Mouse (Mus musculus): ENCODE results near the gene Zmym5. TPM values are rescaled to one million over a fixed set of nuclear protein-coding genes. Genes with fewer than 3 reads are reported as not detected.

The Zmym5 gene
- polyA plus RNA-seq (2014; fragmentation: Illumina TruSeq; extraction: RNeasy Lipid Tissue Mini Kit (QIAGEN cat#74804); ENCODE audit: low read depth, low replicate concordance), result 90.4 TPM

GRCm38 (mm10) chr14:56811701-56812339 is at the start of gene Zmym5:
Gene Zmym5, minus strand, starts transcription at chr14:56811716.

GRCm38 (mm10) chr14:56778200-56778932 is 33.1 kb downstream of the Zmym5 start, which contains the start of gene Pspc1:
Gene Pspc1, minus strand, starts transcription at chr14:56778316.

Other genes with a start within 250 kb of the Zmym5 start
- gene Cenpj, start 236.3 kb downstream of the Zmym5 start, polyA plus RNA-seq (2014; fragmentation: Illumina TruSeq; extraction: RNeasy Lipid Tissue Mini Kit (QIAGEN cat#74804); ENCODE audit: low read depth, low replicate concordance), result 55.6 TPM
- gene Parp4, start 236.1 kb downstream of the Zmym5 start, polyA plus RNA-seq (2014; fragmentation: Illumina TruSeq; extraction: RNeasy Lipid Tissue Mini Kit (QIAGEN cat#74804); ENCODE audit: low read depth, low replicate concordance), result 4.3 TPM
- 210 TPM for gene Mphosph8, start 143.5 kb downstream of the Zmym5 start, polyA plus RNA-seq (2014; fragmentation: Illumina TruSeq; extraction: RNeasy Lipid Tissue Mini Kit (QIAGEN cat#74804); ENCODE audit: low read depth, low replicate concordance)
- 185 TPM for gene Pspc1, start 33.4 kb downstream of the Zmym5 start, polyA plus RNA-seq (2014; fragmentation: Illumina TruSeq; extraction: RNeasy Lipid Tissue Mini Kit (QIAGEN cat#74804); ENCODE audit: low read depth, low replicate concordance)
- gene Zmym2, start 74.9 kb upstream of the Zmym5 start, polyA plus RNA-seq (2014; fragmentation: Illumina TruSeq; extraction: RNeasy Lipid Tissue Mini Kit (QIAGEN cat#74804); ENCODE audit: low read depth, low replicate concordance), result 221 TPM
- gene Gja3, start 246.4 kb upstream of the Zmym5 start, polyA plus RNA-seq (2014; fragmentation: Illumina TruSeq; extraction: RNeasy Lipid Tissue Mini Kit (QIAGEN cat#74804); ENCODE audit: low read depth, low replicate concordance), result not detected